Mouse (Mus musculus): ENCODE results near the gene Elp6.

- no peak for TF ChIP-seq CTCF (IDR thresholded peaks at IDR 0.05; ENCODE audit: borderline replicate concordance, insufficient read depth, low read depth, low read length)
- no peak for TF ChIP-seq POLR2A (IDR thresholded peaks at IDR 0.05; ENCODE audit: borderline replicate concordance, insufficient read depth, low read length)
Measured at GRCm38 (mm10) chr9:110293254-110293718, 11.7 kb upstream of the Elp6 start.
